Mouse (Mus musculus) kidney, embryonic 16.5 days (tissue): ENCODE measurements at regions not wholly inside any gene's neighbourhood (a gene's known extent, or its start where the extent isn't known, plus 50 kb on each side); places are given as distances from the start of the nearest gene placed in this dataset.
"Not testable (repeated sequence)": the region's sequence is repeated elsewhere in the genome, so short reads cannot be mapped to it uniquely, and the experiment has no call there.

Source experiments
- ATAC-seq: fragments of 200-750 bp; cut with Nextera tagmentation; 2 replicates; pipeline ENCODE4 v1.8.0; 2017; ENCODE audit warnings: moderate TSS enrichment; ENCODE audit not compliant: low FRiP score, low TSS enrichment
- H3K27ac ChIP-seq: fragments of 300-500 bp; sonication (generic); 2 replicates; pipeline ENCODE4 v1.5.1; 2014; ENCODE audit warnings: low read length
- H3K27me3 ChIP-seq: fragments of 300-500 bp; sonication (generic); 2 replicates; pipeline ENCODE4 v1.6.1; 2014; ENCODE audit warnings: low read length, control low read depth, mixed read lengths; ENCODE audit not compliant: insufficient read depth
- H3K36me3 ChIP-seq: fragments of 300-500 bp; sonication (generic); 2 replicates; pipeline ENCODE4 v1.6.1; 2014; ENCODE audit warnings: low read length, control low read depth, mixed read lengths; ENCODE audit not compliant: insufficient read depth
- H3K4me1 ChIP-seq: fragments of 300-500 bp; sonication (generic); 2 replicates; pipeline ENCODE4 v1.6.1; 2014; ENCODE audit warnings: low read length, control low read depth, mixed read lengths; ENCODE audit not compliant: insufficient read depth
- H3K4me2 ChIP-seq: fragments of 300-500 bp; sonication (generic); replicated peaks from 2 replicates; pipeline ENCODE4 v1.6.1; 2014; ENCODE audit warnings: low read depth, low read length
- H3K4me3 ChIP-seq: fragments of 300-500 bp; sonication (generic); 2 replicates; pipeline ENCODE4 v1.5.1; 2014; ENCODE audit warnings: mild to moderate bottlenecking, low read length
- H3K9ac ChIP-seq: fragments of 300-500 bp; sonication (generic); replicated peaks from 2 replicates; pipeline ENCODE4 v1.6.1; 2014; ENCODE audit warnings: low read length
- H3K9me3 ChIP-seq: fragments of 300-500 bp; sonication (generic); 2 replicates; pipeline ENCODE4 v1.6.1; 2016; ENCODE audit warnings: low read length, control low read depth
- WGBS: fragments of 180-500 bp; shearing (Covaris S2); extraction: QIAGEN DNeasy Blood & Tissue Kit; methylation state at CpG from one replicate; pipeline ENCODE4 v1.1.7; 2014; 5-methylcytosine and 5-hydroxymethylcytosine counted together

GRCm38 (mm10) chr13:85126573-85127547 lies 62.3 kb upstream of the Ccnh start:
- H3K36me3 ChIP-seq, H3K9me3 ChIP-seq, H3K27me3 ChIP-seq, H3K4me1 ChIP-seq, H3K4me3 ChIP-seq, H3K27ac ChIP-seq, H3K9ac ChIP-seq, H3K4me2 ChIP-seq: not testable (repeated sequence)
- ATAC-seq = peak; percentile 100
- WGBS = 88% methylated on average over 18 of the region's 18 CpGs

- Histone ChIP-seq H3K9me3 (no peaks in the 10 kb centered on the region), H3K4me2 (no peak overlapping the region), H3K27me3 (no peaks in the 10 kb centered on the region), H3K4me3 (no peak overlapping the region), H3K36me3 (no peaks in the 10 kb centered on the region), H3K9ac (no peak overlapping the region), H3K4me1 (no peaks in the 10 kb centered on the region), H3K27ac (no peak overlapping the region)
- WGBS = 78% methylated on average over 1 of the region's 1 CpGs
- no peak for ATAC-seq
These were observed 61.7 kb upstream of the Ccnh start for GRCm38 (mm10) chr13:85127548-85127925.
